Mouse (Mus musculus) forebrain, embryonic 15.5 days (tissue): Measurements from ENCODE around the gene Gng8. TPM values are rescaled to one million over a fixed set of nuclear protein-coding genes. Genes with fewer than 3 reads are reported as not detected.

Experiments used
- ATAC-seq: fragments of 200-750 bp; cut with Nextera tagmentation; replicated peaks from 2 replicates; pipeline ENCODE4 v1.8.0; 2017; ENCODE audit warnings: mild to moderate bottlenecking, moderate TSS enrichment, moderate library complexity
- H3K27ac ChIP-seq: fragments of 300-500 bp; sonication (generic); replicated peaks from 2 replicates; pipeline ENCODE4 v1.5.1; 2015; ENCODE audit warnings: mild to moderate bottlenecking, inconsistent platforms
- H3K27me3 ChIP-seq: fragments of 300-500 bp; sonication (generic); 2 replicates; pipeline ENCODE4 v1.6.1; 2015; ENCODE audit warnings: inconsistent platforms
- H3K36me3 ChIP-seq: fragments of 300-500 bp; sonication (generic); 2 replicates; pipeline ENCODE4 v1.6.1; 2015; ENCODE audit warnings: mild to moderate bottlenecking, inconsistent platforms
- H3K4me1 ChIP-seq: fragments of 300-500 bp; sonication (generic); 2 replicates; pipeline ENCODE4 v1.6.1; 2015; ENCODE audit warnings: inconsistent platforms
- H3K4me2 ChIP-seq: fragments of 300-500 bp; sonication (generic); replicated peaks from 2 replicates; pipeline ENCODE4 v1.6.1; 2015; ENCODE audit warnings: mild to moderate bottlenecking, inconsistent platforms
- H3K4me3 ChIP-seq: fragments of 300-500 bp; sonication (generic); 2 replicates; pipeline ENCODE4 v1.5.1; 2015; ENCODE audit warnings: mild to moderate bottlenecking, inconsistent platforms
- H3K9ac ChIP-seq: fragments of 300-500 bp; sonication (generic); replicated peaks from 2 replicates; pipeline ENCODE4 v1.6.1; 2015; ENCODE audit warnings: mild to moderate bottlenecking, inconsistent platforms
- H3K9me3 ChIP-seq: fragments of 300-500 bp; sonication (generic); 2 replicates; pipeline ENCODE4 v1.6.1; 2016; ENCODE audit warnings: inconsistent platforms
- WGBS: fragments of 180-500 bp; shearing (Covaris S2); methylation state at CpG from one replicate; pipeline ENCODE4 v1.1.7; 2015; ENCODE audit warnings: mixed read lengths; 5-methylcytosine and 5-hydroxymethylcytosine counted together
- polyA plus RNA-seq: library from polyadenylated mRNA; unstranded; fragments of >200 nt; fragmentation: Nextera tagmentation; extraction: Ambion mirVana; gene quantifications from 2 replicates; pipeline ENCODE4 v1.2.1, GENCODE M21; 2015

Gene Gng8
- polyA plus RNA-seq, 1 experiment from 2014 or later, result 4.4 TPM

DNA sequence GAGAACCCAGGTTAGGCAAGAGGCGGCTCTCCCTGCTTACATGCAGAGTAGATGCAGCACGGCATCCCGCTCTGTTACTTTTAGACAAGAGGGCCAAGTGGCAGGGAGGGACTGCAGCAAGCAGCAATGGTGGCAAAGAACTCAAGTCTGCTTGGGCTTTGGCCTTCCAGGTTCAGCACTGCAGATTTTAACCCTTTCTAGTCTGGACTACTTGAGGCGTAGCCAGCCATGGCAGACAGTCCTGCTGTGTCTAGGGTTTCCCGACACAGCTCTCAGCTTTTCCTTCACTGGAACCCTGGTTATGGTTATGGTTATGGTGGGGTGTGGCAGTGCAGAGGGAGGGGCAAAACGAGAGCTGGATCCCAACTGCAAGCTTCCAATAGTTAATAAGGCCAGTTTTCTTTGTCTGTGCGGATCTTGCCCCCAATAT, 28.6 kb downstream of the Gng8 start:
- Histone ChIP-seq H3K27ac (no peak overlapping the region; the same call in 1 of the 2 replicates), H3K4me1 (peaks cover 46% of the 10 kb centered on the region), H3K27me3 (no peaks in the 10 kb centered on the region), H3K9ac (no peak overlapping the region), H3K36me3 (peaks cover 39% of the 10 kb centered on the region), H3K4me3 (0 out of 2 replicates have a peak overlapping the region, but pooled peaks have one; percentile 4), H3K9me3 (no peaks in the 10 kb centered on the region), H3K4me2 (peak overlapping the region; percentile 85)
- ATAC-seq, result no peak
- WGBS, result 77% methylated on average over 7 of the region's 7 CpGs

GRCm38 (mm10) chr7:16920818-16921791, 29.5 kb downstream of the Gng8 start:
- 37% methylated on average over 21 of the region's 21 CpGs for WGBS
- H3K9me3 ChIP-seq, result no peaks in the 10 kb centered on the region
- peak overlapping the region; percentile 85 for H3K4me2 ChIP-seq

DNA sequence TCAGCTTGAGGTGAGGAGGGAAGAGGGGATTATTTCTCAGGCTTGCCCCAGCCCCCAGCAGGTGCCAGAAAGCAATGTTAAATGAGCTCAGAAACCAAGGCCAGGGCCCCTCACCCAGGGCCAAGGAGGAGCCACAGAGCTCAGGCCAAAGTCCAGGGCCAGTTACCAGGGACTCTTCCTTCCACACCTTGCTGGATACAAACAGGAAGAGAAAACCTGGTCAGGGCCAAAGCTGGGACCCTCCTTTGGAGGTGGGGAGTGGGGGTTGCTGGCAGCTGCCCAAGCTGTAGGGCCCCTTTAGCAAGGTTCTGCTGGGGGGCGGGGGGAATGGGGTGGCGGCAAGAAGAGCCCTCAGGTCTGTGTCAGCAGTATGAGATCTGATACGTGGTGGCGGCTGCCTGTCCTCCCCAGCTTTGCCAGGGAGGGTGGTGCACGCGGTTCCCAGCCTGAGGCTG, 30.3 kb downstream of the Gng8 start:
- Histone ChIP-seq H3K36me3 (peaks cover 24% of the 10 kb centered on the region), H3K9ac (peak overlapping the region; percentile 92), H3K4me2 (peak overlapping the region; percentile 85), H3K4me3 (peak overlapping the region; percentile 58), H3K4me1 (peaks cover 46% of the 10 kb centered on the region), H3K27me3 (no peaks in the 10 kb centered on the region), H3K9me3 (no peaks in the 10 kb centered on the region), H3K27ac (peak overlapping the region; percentile 99)
- no peak for ATAC-seq
- 26% methylated on average over 6 of the region's 6 CpGs for WGBS

More at GRCm38 (mm10) chr7:16920818-16921791, 29.5 kb downstream of the Gng8 start:
- H3K27me3 ChIP-seq, result no peaks in the 10 kb centered on the region
- H3K27ac ChIP-seq, result peak overlapping the region; percentile 99
- peaks cover 31% of the 10 kb centered on the region for H3K36me3 ChIP-seq
- H3K4me3 ChIP-seq, result peak overlapping the region; percentile 58
- peak overlapping the region; percentile 92 for H3K9ac ChIP-seq
- H3K4me1 ChIP-seq, result peaks cover 46% of the 10 kb centered on the region
- no peak for ATAC-seq

- no peak for ATAC-seq
- H3K27ac ChIP-seq, result peak overlapping the region; percentile 99
- H3K9me3 ChIP-seq, result no peaks in the 10 kb centered on the region
- peaks cover 46% of the 10 kb centered on the region for H3K4me1 ChIP-seq
- H3K9ac ChIP-seq, result peak overlapping the region; percentile 92
- H3K4me2 ChIP-seq, result peak overlapping the region; percentile 85
- peak overlapping the region; percentile 58 for H3K4me3 ChIP-seq
- no peaks in the 10 kb centered on the region for H3K27me3 ChIP-seq
- 31% methylated on average over 10 of the region's 10 CpGs for WGBS
- peaks cover 18% of the 10 kb centered on the region for H3K36me3 ChIP-seq
Observed at GRCm38 (mm10) chr7:16922360-16922973, 30.9 kb downstream of the Gng8 start.

DNA sequence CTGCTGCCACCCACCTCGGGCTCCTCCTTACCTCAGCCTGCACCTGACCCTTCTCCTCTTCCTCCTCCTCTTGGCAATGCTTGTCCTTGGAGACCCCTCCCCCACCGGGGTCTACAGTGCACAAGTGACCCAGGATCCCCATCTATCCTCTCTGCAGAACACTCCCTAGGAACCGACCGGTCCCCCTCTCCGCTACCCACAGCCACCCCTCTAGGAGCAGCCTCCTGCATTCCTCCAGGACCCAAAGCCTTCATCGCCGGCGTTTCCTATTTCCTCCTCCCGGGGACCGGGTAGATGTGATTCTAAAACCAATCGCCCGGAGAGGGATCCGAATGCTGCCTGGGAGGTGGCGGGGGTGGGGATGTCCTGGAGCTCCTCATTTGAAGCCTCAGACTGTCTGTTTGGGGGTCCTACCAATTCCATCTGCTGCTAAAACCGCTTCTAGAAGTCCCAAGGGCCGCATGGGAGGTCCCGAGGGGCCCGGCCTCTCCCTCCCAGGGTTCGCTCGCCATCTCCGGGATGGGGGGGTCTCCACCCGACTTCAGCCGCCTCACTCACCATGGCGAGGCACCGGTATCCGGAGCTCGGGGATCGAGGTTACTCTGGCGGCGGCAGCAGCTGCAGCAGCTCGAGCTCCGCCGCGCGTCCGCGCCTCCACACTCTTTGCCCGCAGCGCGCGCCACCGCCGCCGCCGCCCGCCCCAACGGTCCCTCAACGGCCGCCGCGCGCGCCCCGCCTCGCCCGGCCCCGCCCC, 31.9 kb downstream of the Gng8 start:
- H3K9ac ChIP-seq, result peak overlapping the region; percentile 92
- H3K9me3 ChIP-seq, result no peaks in the 10 kb centered on the region
- peaks cover 9% of the 10 kb centered on the region; the same call in 1 of the 2 replicates for H3K36me3 ChIP-seq
- H3K27me3 ChIP-seq, result no peaks in the 10 kb centered on the region
- peak overlapping the region; percentile 99 for H3K27ac ChIP-seq
- peak overlapping the region; percentile 85 for H3K4me2 ChIP-seq
- peak overlapping the region; percentile 58 for H3K4me3 ChIP-seq
- peaks cover 41% of the 10 kb centered on the region for H3K4me1 ChIP-seq
- WGBS, result under 1% methylated on average over 56 of the region's 57 CpGs
- peak; percentile 74 for ATAC-seq

DNA sequence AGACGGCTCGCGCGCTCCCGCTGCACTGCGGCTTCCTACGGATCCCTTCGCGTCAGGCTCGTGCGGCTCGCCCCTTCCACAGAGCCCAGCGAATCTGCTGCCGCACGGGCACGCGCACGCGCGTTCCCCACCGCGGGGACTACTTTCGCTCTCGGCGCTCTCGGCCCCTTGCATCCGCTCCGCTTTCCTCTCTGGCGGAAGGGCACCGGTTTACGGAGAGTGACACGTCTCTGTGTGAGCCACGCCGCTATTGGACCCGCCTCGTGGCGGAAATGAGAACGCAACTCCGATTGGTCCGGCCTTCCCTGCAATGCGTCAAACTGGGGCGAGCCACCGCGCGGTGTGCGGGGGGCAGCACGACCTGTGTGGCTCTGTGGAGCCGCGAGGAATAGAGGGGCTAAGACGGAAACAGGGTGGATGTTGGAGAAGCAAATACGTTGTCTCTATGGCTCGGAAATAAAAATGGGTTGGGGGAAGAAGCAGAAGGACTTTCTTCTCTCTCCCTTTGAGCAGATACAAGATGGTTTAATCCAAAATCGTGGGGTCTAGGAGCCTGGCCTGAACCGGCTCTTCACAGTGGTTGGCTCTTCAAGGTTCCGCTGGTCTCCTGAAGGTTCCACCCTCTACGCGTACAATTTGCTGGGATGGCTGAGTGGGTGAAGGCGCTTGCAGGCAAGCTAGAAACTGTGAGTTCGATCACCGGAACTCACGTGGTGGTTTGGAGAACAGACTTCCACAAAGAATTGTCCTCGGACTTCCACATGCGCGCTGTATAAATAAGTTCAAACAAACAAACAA, 32.6 kb downstream of the Gng8 start, which contains the start of gene Calm3:
Gene Calm3 (minus strand): TSS at position 78 of the 798 bp plus-strand sequence.
- Histone ChIP-seq H3K4me3 (peak within 1 kb of the TSS; percentile 58), H3K36me3 (peaks cover 4% of the 10 kb centered on the region; the same call in 1 of the 2 replicates), H3K4me2 (peak within 1 kb of the TSS; percentile 85), H3K4me1 (peaks cover 38% of the 10 kb centered on the region), H3K27me3 (no peaks in the 10 kb centered on the region), H3K9ac (peak within 1 kb of the TSS; percentile 92), H3K9me3 (no peaks in the 10 kb centered on the region), H3K27ac (peak within 1 kb of the TSS; percentile 99)
- ATAC-seq, result peak; percentile 94
- WGBS, result 1% methylated on average over 64 of the region's 64 CpGs

DNA sequence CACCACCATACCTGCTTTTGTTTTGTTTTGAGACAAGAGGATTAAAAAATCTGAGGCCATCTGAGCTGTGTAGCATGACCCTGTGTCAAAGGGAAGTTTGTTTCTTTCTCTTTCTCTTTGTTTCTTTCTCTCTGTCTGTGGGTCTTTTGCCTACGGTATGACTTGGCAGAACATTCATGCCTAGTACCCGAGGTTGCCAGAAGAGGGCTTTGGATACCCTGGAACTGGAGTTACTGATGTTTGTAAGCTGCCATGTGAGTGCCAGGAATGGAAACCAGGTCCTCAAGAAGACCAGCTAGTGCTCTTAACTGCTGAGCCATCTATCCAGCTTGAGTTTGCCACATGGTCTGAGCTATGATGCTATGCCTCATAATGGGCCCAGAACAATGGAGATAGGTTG, 36.8 kb downstream of the Gng8 start:
- H3K4me2 ChIP-seq, result no peak overlapping the region
- H3K9me3 ChIP-seq, result no peaks in the 10 kb centered on the region
- H3K9ac ChIP-seq, result no peak overlapping the region
- no peaks in the 10 kb centered on the region for H3K27me3 ChIP-seq
- no peak for ATAC-seq
- H3K4me1 ChIP-seq, result peaks cover 25% of the 10 kb centered on the region
- no peak overlapping the region for H3K27ac ChIP-seq
- no peaks in the 10 kb centered on the region for H3K36me3 ChIP-seq
- 44% methylated on average over 2 of the region's 2 CpGs for WGBS
- no peak overlapping the region for H3K4me3 ChIP-seq

- no peak overlapping the region for H3K4me2 ChIP-seq
- 0 out of 2 replicates have a peak, but pooled peaks have one; percentile 14 for ATAC-seq
- no peak overlapping the region for H3K4me3 ChIP-seq
- H3K27me3 ChIP-seq, result no peaks in the 10 kb centered on the region
- no peaks in the 10 kb centered on the region for H3K9me3 ChIP-seq
- peaks cover 31% of the 10 kb centered on the region for H3K4me1 ChIP-seq
- 5% methylated on average over 1 of the region's 1 CpGs for WGBS
- no peaks in the 10 kb centered on the region for H3K36me3 ChIP-seq
- peak overlapping the region; percentile 46 for H3K27ac ChIP-seq
- no peak overlapping the region for H3K9ac ChIP-seq
Observed at GRCm38 (mm10) chr7:16930850-16931249, 39.3 kb downstream of the Gng8 start.

GRCm38 (mm10) chr7:16931968-16932627, 40.5 kb downstream of the Gng8 start:
- peak; percentile 70 for ATAC-seq
- 17% methylated on average over 14 of the region's 14 CpGs for WGBS

GRCm38 (mm10) chr7:16932704-16933577, 41.4 kb downstream of the Gng8 start:
- Histone ChIP-seq H3K4me3 (no peak overlapping the region), H3K9ac (no peak overlapping the region; the same call in 1 of the 2 replicates), H3K27me3 (no peaks in the 10 kb centered on the region), H3K36me3 (no peaks in the 10 kb centered on the region), H3K4me1 (peaks cover 35% of the 10 kb centered on the region), H3K4me2 (peak overlapping the region; percentile 19; the same call in 1 of the 2 replicates), H3K27ac (peak overlapping the region; percentile 77), H3K9me3 (no peaks in the 10 kb centered on the region)
- peak; percentile 61 for ATAC-seq
- 32% methylated on average over 14 of the region's 14 CpGs for WGBS

More at GRCm38 (mm10) chr7:16931968-16932627, 40.5 kb downstream of the Gng8 start:
- Histone ChIP-seq H3K9me3 (no peaks in the 10 kb centered on the region), H3K36me3 (no peaks in the 10 kb centered on the region), H3K4me1 (peaks cover 31% of the 10 kb centered on the region), H3K27me3 (no peaks in the 10 kb centered on the region), H3K27ac (peak overlapping the region; percentile 77), H3K4me3 (no peak overlapping the region), H3K4me2 (no peak overlapping the region), H3K9ac (no peak overlapping the region)
